Mouse (Mus musculus): ENCODE measurements at regions not wholly inside any gene's neighbourhood (a gene's known extent, or its start where the extent isn't known, plus 50 kb on each side); places are given as distances from the start of the nearest gene placed in this dataset.

DNA sequence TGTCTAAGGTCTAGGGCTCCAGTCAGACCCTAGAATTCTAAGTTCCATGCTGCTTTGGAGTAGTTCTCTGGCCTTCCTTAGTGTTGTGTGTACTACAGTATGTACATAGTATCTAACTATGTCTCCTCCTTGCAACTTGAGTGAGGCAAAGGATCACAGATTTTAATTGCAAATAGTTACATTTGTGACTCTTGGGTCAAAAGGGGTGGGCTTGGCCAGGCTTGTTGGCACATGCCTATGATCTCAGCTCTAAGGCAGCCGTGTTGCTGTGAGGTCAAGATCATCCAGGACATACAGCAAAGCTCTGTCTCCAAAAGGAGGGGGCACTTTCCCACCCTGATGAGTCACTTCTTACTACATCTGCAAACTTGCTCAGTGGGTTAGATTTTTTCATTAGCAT is 89.8 kb upstream of the Cpm start:
- Histone ChIP-seq H3K27ac (no peak overlapping the region), H3K9me3 (no peaks in the 10 kb centered on the region), H3K4me1 (peaks cover 9% of the 10 kb centered on the region), H3K27me3 (ENCODE audit: poor library complexity, severe bottlenecking) (peaks cover 5% of the 10 kb centered on the region; the same call in 1 of the 2 replicates), H3K4me3 (no peak overlapping the region), H3K36me3 (replicated peaks) (no peaks in the 10 kb centered on the region)
- no peak for DNase-seq (ENCODE audit: extremely low spot score, low spot score)
- WGBS: 82% methylated on average over 1 of the region's 1 CpGs

DNA sequence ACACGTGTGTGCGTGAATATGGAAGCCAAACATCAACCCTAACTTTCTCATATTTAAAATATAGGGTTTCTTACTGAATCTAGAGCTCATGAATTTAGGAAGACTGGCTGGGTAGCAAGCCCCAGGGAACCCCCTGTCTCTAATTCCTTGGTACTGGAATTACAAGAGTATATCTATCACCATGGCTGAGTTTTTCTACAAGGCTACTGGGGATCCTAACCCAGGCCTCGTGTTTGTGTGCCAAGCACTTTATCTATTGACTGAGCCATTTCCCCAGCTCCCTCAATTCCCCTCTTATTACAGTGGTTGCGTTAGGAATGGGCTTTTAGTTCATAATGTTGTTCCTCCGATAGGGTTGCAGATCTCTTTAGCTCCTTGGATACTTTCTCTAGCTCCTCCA is 90.6 kb upstream of the Cpm start:
- 91% methylated on average over 5 of the region's 5 CpGs for WGBS
- H3K4me3 ChIP-seq: no peak overlapping the region
- H3K27me3 ChIP-seq (ENCODE audit: poor library complexity, severe bottlenecking): peaks cover 2% of the 10 kb centered on the region; the same call in 1 of the 2 replicates
- H3K9me3 ChIP-seq: no peaks in the 10 kb centered on the region
- H3K27ac ChIP-seq: no peak overlapping the region
- DNase-seq (ENCODE audit: extremely low spot score, low spot score): no peak
- peaks cover under 1% of the 10 kb centered on the region for H3K4me1 ChIP-seq
- no peaks in the 10 kb centered on the region for H3K36me3 ChIP-seq (replicated peaks)

GRCm38 (mm10) chr10:117536769-117537599 is 92.3 kb upstream of the Cpm start:
- 93% methylated on average over 15 of the region's 15 CpGs for WGBS
- peaks cover 3% of the 10 kb centered on the region for H3K4me1 ChIP-seq
- H3K36me3 ChIP-seq (replicated peaks): no peaks in the 10 kb centered on the region
- no peak overlapping the region for H3K4me3 ChIP-seq
- no peak for DNase-seq (ENCODE audit: extremely low spot score, low spot score)
- no peaks in the 10 kb centered on the region for H3K9me3 ChIP-seq
- H3K27me3 ChIP-seq (ENCODE audit: poor library complexity, severe bottlenecking): no peaks in the 10 kb centered on the region
- H3K27ac ChIP-seq: no peak overlapping the region

GRCm38 (mm10) chr10:117535843-117536242 is 93.5 kb upstream of the Cpm start:
- WGBS: 88% methylated on average over 4 of the region's 4 CpGs
- DNase-seq (ENCODE audit: extremely low spot score, low spot score): no peak
- Histone ChIP-seq H3K27me3 (ENCODE audit: poor library complexity, severe bottlenecking) (no peaks in the 10 kb centered on the region), H3K36me3 (replicated peaks) (no peaks in the 10 kb centered on the region), H3K9me3 (no peaks in the 10 kb centered on the region), H3K4me3 (no peak overlapping the region), H3K27ac (no peak overlapping the region), H3K4me1 (peaks cover 6% of the 10 kb centered on the region)

- Histone ChIP-seq H3K27me3 (ENCODE audit: poor library complexity, severe bottlenecking) (no peaks in the 10 kb centered on the region), H3K4me1 (peaks cover 13% of the 10 kb centered on the region), H3K36me3 (replicated peaks) (no peaks in the 10 kb centered on the region), H3K9me3 (no peaks in the 10 kb centered on the region), H3K4me3 (no peak overlapping the region), H3K27ac (no peak overlapping the region)
- DNase-seq (ENCODE audit: extremely low spot score, low spot score): no peak
- WGBS: 91% methylated on average over 12 of the region's 12 CpGs
Measured at GRCm38 (mm10) chr10:117534992-117535719, 94.1 kb upstream of the Cpm start.

GRCm38 (mm10) chr10:117534478-117534877 is 94.8 kb upstream of the Cpm start:
- no peaks in the 10 kb centered on the region for H3K9me3 ChIP-seq
- no peaks in the 10 kb centered on the region for H3K27me3 ChIP-seq (ENCODE audit: poor library complexity, severe bottlenecking)
- 90% methylated on average over 4 of the region's 4 CpGs for WGBS

GRCm38 (mm10) chr10:117533541-117534386 is 95.5 kb upstream of the Cpm start:
- Histone ChIP-seq H3K4me3 (no peak overlapping the region), H3K4me1 (peaks cover 14% of the 10 kb centered on the region), H3K9me3 (no peaks in the 10 kb centered on the region), H3K27ac (no peak overlapping the region), H3K27me3 (ENCODE audit: poor library complexity, severe bottlenecking) (no peaks in the 10 kb centered on the region), H3K36me3 (replicated peaks) (no peaks in the 10 kb centered on the region)
- WGBS: 90% methylated on average over 8 of the region's 8 CpGs
- no peak for DNase-seq (ENCODE audit: extremely low spot score, low spot score)

More at GRCm38 (mm10) chr10:117534478-117534877, 94.8 kb upstream of the Cpm start:
- Histone ChIP-seq H3K4me1 (peaks cover 14% of the 10 kb centered on the region), H3K4me3 (no peak overlapping the region), H3K36me3 (replicated peaks) (no peaks in the 10 kb centered on the region), H3K27ac (no peak overlapping the region)
- DNase-seq (ENCODE audit: extremely low spot score, low spot score): no peak

DNA sequence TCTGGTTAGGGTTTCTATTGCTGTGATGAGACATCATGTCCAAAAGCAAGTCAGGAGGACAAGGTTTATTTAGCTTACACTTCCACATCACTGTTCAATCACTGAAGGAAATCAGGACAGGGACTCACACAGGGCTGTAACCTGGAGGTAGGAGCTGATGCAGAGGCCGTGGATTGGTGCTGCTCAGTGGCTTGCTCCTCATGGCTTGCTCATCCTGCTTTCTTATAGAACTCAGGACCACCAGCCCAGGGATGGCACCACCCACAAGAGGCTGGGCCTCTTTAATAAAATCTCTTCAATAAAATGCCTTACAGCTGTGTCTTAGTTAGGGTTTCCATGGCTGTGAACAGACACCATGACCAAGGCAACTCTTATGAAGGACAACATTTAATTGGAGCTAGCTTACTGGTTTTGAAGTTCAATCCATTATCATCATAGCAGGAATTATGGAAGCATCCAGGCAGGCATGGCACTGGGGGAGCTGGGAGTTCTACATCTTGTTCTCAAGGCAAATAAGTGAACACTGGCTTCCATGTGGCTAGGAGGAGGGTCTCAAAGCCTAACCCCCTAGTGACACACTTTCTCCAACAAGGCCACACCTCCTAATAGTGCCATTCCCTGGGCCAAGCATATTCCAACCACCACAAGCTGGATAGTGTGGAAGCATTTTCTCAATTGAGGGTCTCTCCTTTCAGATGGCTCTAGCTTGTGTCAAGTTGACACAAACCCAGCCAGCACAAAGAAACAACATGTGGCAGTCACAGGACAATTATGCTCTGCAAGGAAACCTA is 96.4 kb upstream of the Cpm start:
- no peak overlapping the region for H3K4me3 ChIP-seq
- H3K4me1 ChIP-seq: peaks cover 14% of the 10 kb centered on the region
- no peaks in the 10 kb centered on the region for H3K9me3 ChIP-seq
- 94% methylated on average over 1 of the region's 1 CpGs for WGBS
- H3K27ac ChIP-seq: no peak overlapping the region
- H3K36me3 ChIP-seq (replicated peaks): no peaks in the 10 kb centered on the region
- DNase-seq (ENCODE audit: extremely low spot score, low spot score): no peak
- no peaks in the 10 kb centered on the region for H3K27me3 ChIP-seq (ENCODE audit: poor library complexity, severe bottlenecking)

DNA sequence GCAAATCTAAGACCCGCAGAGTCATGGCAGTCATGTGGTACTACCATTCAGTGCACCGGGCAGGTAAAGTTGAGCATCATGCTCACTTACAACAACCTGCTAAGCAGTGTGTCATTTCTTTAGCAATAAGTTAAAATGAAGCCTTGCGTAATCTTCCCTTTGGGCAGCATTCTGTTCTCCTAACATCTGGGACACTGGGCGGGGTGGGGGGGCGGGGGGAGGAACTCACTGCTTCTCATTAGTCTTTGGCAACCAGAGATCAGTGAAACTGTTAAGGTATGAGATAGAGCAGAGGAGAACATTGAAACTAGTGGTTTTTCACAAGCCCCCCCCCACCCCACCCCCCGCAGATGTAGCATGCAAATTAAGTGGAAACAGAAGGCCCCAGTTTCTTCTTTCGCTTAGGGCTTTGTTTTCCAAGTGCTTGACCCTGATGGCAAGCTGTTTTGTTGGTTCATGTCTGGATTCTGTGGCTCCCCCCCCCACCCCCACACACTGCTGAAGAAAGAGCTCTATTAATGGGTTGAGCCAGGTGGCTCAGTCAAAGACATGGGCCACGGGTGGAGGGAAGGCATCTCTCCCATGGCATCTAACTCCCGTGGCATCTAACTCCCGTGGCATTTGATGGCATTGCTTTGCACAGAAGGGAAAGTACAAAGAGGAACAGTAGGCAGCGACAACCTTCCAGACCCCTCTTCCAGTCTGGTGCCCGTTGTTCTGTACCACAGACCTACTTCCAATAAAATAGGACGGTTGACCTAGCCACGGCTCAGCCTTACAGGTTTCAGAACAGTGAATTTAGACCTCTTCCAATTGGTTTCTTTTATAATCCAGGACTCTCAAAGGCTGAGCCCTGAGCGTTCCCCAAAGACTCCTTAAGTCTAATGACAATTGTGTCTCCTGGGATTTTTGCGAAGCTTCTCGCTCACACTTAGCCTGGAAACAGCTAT is 97.2 kb upstream of the Cpm start:
- Histone ChIP-seq H3K36me3 (replicated peaks) (no peaks in the 10 kb centered on the region), H3K4me1 (peaks cover 14% of the 10 kb centered on the region), H3K27me3 (ENCODE audit: poor library complexity, severe bottlenecking) (no peaks in the 10 kb centered on the region), H3K4me3 (no peak overlapping the region), H3K27ac (no peak overlapping the region), H3K9me3 (no peaks in the 10 kb centered on the region)
- 85% methylated on average over 17 of the region's 17 CpGs for WGBS
- no peak for DNase-seq (ENCODE audit: extremely low spot score, low spot score)

DNA sequence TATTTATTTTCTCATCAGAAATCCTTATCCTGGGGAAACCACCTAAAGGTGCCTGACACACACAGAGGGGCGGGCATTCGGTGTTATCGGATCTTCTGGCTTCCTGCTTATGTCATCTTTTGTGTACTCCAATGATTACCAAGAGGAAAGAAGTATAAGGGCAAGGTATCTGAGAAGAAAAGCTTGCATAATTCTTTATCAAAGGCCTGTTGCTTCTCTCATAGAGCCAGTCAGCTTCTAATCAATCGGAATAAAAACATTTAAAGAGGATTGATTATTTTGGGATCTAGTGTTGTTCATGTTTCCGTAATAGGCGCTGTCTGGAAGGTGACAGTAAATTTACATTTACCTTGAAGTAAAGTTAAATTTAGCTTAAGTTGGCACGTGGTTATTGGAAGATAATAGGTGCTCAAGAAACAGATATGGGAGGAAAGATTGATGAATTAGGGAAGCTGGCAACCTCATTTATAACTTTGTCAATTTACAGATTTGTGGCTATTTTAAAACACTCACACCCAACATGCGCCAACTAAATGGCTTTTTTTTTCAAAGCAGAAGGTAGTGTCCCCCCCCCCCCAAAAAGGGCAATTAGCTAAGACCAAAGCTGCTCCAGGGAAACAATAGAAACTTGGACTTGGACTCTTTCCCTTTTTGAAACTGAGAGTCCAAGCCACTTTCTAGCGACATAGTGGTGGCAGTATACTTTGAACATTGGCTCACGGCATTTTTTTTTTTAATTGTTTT is 98.3 kb upstream of the Cpm start:
- peaks cover 14% of the 10 kb centered on the region for H3K4me1 ChIP-seq
- H3K27me3 ChIP-seq (ENCODE audit: poor library complexity, severe bottlenecking): no peaks in the 10 kb centered on the region
- no peak overlapping the region for H3K27ac ChIP-seq
- no peak for DNase-seq (ENCODE audit: extremely low spot score, low spot score)
- H3K36me3 ChIP-seq (replicated peaks): no peaks in the 10 kb centered on the region
- no peak overlapping the region for H3K4me3 ChIP-seq
- WGBS: 88% methylated on average over 10 of the region's 10 CpGs
- no peaks in the 10 kb centered on the region for H3K9me3 ChIP-seq
